19 mouse cellular contexts compared by ENCODE assay signal in genomic region chrX:53148039-53148438, GRCm38 (mm10).
"Had no signal": no experiment of that assay in that cellular context is flagged by ENCODE, and none has a peak within 500 bp of the region (broad histone marks: within the 10 kb centered on the region; RNA-seq: fewer than 3 reads in every experiment).

No protein-coding gene starts in this region.

- H3K36me3 ChIP-seq: limb, embryonic 12.5 days; liver, embryonic 13.5 days; midbrain, embryonic 15.5 days; neural tube, embryonic 12.5 days; neural tube, embryonic 15.5 days had no signal

- H3K27ac ChIP-seq: kidney, postnatal 0 days; layer of hippocampus, adult 2 months; limb, embryonic 12.5 days; liver, embryonic 13.5 days; midbrain, embryonic 15.5 days; neural tube, embryonic 12.5 days; neural tube, embryonic 15.5 days; stomach, postnatal 0 days had no signal

- ATAC-seq: intestine, postnatal 0 days; midbrain, embryonic 15.5 days had no signal

- H3K9me3 ChIP-seq: limb, embryonic 12.5 days; liver, embryonic 13.5 days; megakaryocyte, embryonic 14.5 days; midbrain, embryonic 15.5 days; neural tube, embryonic 12.5 days; neural tube, embryonic 15.5 days had no signal

- DNase-seq: kidney, adult 2 months; kidney, postnatal 25 days; layer of hippocampus, adult 9-11 months; liver, embryonic 13.5 days; right cerebral cortex, adult 18-20 months; right cerebral cortex, postnatal 14 days; right cerebral cortex, postnatal 4 days; thymus, adult 2 months; thymus, postnatal 25 days had no signal

- H3K27me3 ChIP-seq: liver, embryonic 13.5 days; midbrain, embryonic 15.5 days; neural tube, embryonic 12.5 days; neural tube, embryonic 15.5 days had no signal

- H3K4me1 ChIP-seq: limb, embryonic 12.5 days; liver, embryonic 13.5 days; midbrain, embryonic 15.5 days; neural tube, embryonic 12.5 days; neural tube, embryonic 15.5 days had no signal

- H3K4me2 ChIP-seq: limb, embryonic 12.5 days; liver, embryonic 13.5 days; midbrain, embryonic 11.5 days; midbrain, embryonic 15.5 days; neural tube, embryonic 12.5 days; neural tube, embryonic 15.5 days had no signal

- H3K4me3 ChIP-seq: layer of hippocampus, adult 2 months; limb, embryonic 12.5 days; liver, embryonic 13.5 days; megakaryocyte, embryonic 14.5 days; midbrain, embryonic 15.5 days; neural tube, embryonic 12.5 days; neural tube, embryonic 15.5 days had no signal

- H3K9ac ChIP-seq: limb, embryonic 12.5 days; liver, embryonic 13.5 days; midbrain, embryonic 15.5 days; neural tube, embryonic 12.5 days; neural tube, embryonic 15.5 days had no signal
